Mouse (Mus musculus) frontal cortex, postnatal 10 days (tissue): ENCODE measurements around the gene Tpmt.

Experiments used
- DNase-seq, 2 experiments: peaks; one replicate each; pipeline ENCODE4 v3.0.0; 2022; ENCODE audit warnings: low spot score in 2 of 2, mixed read lengths in 1 of 2

The Tpmt gene

GRCm38 (mm10) chr13:46979836-46980490 is 64.6 kb downstream of the Tpmt start:
- no peak for DNase-seq

DNA sequence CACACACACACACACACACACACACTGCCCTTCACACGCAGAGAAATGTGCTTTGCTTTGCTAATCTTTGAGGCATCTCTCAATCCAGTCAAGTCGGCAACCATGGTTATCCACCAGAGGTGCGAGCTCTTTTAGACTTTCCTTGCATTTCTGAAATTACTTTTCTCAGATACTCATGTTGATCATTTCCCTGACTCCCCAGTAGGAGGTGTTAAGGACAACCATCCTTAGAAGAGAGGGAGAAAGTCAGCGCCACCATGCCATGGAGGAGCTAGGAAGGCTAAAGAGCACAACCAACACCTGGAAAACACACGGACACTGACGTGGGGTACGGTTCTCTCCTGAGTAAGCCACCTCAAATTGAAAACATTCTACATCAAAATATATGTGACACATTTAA is 68.0 kb downstream of the Tpmt start:
- DNase-seq = no peak

DNA sequence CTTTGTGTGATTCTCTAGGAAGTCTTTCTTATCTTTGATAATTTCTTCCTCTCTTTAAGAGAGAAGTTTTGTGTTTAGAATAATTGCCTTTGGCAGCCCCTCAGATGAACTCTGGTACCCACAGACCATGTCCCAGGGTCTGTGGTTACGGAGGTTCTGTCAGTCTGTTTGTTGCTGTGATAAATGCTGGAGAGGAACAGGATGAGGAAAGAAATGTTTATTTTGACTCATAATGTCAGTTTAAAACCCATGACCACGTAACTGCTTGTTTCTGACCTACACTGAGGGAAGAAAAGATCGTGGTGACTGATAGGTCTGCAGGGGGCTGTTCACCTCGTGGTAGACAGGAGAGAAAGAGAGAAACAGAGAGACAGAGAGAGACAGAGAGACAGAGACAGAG is 68.6 kb downstream of the Tpmt start:
- DNase-seq = no peak

GRCm38 (mm10) chr13:46975031-46975551 is 69.4 kb downstream of the Tpmt start:
- no peak for DNase-seq
